Mouse (Mus musculus): ENCODE results near the gene Zswim3. TPM values are rescaled to one million over a fixed set of nuclear protein-coding genes. Genes with fewer than 3 reads are reported as not detected.

The Zswim3 gene
- total RNA-seq, 2 experiments from 2014 or later = 8.2 to 8.3 TPM

DNA sequence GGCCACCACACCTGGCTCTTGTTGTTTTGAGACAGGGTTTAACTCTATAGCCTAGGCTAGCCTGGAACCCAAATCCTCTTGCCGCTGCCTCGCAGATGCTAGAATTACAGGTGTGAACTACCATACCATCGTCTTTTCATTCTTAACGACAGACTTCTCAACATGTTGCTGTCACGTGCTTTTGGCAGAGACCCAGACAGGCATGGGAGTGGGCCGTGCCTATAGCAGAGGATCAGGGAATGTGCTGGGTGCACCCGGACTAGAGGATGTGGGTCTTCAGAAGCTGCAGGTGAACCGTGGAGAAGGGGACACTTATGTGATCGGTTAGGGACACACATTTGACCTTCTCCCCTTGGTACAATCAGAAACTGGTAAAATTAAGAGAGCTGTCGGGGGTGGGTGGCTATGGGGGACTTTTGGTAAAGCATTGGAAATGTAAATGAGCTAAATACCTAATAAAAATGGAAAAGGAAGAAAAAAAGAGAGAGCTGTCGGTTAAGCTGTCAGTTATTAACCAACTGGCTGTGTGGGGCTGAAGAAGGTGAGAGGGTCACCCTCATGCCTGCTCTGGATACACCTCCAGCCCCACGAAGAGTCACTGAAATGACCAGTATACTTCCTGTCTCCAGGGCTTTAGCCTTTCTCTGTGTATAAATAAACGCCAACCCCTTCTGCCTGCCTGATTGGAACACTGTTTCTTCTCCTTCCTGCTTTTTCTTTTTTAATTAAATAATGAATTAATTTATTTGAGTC lies 4.5 kb upstream of the Zswim3 start:
- no peak for DNase-seq (ENCODE audit: low spot score in 2 of 2)
- intact Hi-C loops (cut with DNase I) = no loop called here

GRCm38 (mm10) chr2:164803201-164803920 lies 1.5 kb upstream of the Zswim3 start:
- intact Hi-C loops (cut with DNase I) = no loop called here
- no peak for DNase-seq (ENCODE audit: low spot score in 2 of 2)

- DNase-seq (ENCODE audit: low spot score in 2 of 2) = no peak
- intact Hi-C loops (cut with DNase I) = loop anchor here (2.0 kb wide), 1 partner anchor 19 kb away; the partner anchor contains the start of gene Zswim1
These were observed 981 bp upstream of the Zswim3 start for GRCm38 (mm10) chr2:164803921-164804313.

DNA sequence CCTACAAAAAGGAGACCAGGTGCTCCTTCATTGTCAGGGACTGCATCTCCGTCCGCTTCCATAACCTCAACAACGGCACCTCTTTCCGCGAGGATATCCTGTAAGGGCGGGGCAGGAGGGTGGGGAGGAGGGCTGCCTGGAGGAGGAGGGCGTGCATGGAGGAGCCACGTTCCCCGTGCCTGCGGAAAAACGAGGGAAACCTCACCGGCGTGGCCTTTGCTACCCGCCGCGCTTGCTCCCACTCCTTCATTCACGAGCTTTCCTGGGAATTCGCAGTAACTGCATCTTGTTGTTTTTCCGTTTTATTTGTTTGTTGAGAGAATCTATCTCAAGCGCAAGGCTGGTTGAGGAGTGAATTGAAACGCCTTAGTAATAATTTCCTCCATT lies 427 bp downstream of the Zswim3 start:
- intact Hi-C loops (cut with DNase I) = loop anchor here (2.0 kb wide), 1 partner anchor 17 kb away; the partner anchor contains the start of gene Zswim1
- no peak for DNase-seq (ENCODE audit: low spot score in 2 of 2)

DNA sequence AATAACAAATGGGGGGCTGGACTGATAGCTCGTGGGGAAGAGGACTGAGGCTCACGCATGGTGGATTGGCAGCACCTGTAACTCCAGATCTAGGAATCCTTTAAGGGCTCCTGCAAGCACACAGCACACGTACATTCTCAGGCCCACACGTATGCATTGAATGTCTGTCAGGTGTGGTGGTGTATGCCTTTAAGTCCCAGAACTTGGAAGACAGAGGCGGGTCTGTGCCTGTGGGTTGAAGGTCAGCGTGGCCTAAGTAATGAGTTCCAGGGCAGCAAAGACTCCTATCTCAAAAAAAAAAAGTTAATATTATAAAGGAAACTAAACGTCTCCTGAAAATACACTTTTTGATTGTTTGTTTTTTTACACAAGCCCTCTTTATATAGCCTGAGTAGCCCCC lies 1.7 kb downstream of the Zswim3 start:
- DNase-seq (ENCODE audit: low spot score in 2 of 2) = no peak
- intact Hi-C loops (cut with DNase I) = no loop called here

DNA sequence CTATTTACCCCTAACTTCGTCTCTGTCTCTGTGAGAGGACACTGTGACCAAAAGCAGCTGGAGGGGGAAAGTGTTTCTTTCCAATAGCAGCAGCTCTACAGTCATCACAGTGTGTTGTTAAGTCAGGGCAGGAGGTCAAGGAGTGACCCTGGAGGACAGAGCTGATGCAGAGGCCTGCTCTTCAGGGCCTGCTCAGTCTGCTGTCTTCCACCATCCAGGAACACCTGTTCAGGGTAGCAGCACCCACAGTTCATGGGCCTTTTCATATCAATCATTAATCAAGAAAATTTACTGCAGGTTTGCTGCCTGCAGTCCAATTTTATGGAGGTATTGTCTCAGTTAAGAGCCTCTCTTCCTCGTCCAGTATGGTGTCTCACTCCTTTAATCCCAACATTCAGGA lies 8.7 kb downstream of the Zswim3 start:
- intact Hi-C loops (cut with DNase I) = no loop called here
- DNase-seq (ENCODE audit: low spot score in 2 of 2) = no peak

DNA sequence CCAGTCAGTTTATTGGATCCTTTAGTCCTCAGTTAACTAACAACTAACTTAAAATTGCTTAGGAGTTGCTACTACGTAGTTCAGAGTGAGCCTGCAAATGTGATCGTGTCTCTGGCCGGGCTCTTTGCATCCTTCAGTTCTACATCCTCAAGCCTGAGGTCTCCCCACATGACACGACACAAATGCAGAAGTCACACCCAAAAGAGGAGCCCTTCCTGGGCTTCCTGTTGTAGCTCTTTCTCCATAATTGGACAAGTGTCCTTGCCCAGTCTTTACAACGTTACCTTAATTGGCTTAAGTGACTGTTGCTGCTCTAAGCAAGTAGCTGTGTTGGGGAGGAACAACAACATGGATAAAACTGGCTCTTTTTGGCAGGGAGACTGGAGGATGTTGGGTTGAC lies 10.4 kb downstream of the Zswim3 start:
- intact Hi-C loops (cut with DNase I) = no loop called here
- no peak for DNase-seq (ENCODE audit: low spot score in 2 of 2)

GRCm38 (mm10) chr2:164815821-164816220 lies 10.9 kb downstream of the Zswim3 start:
- no peak for DNase-seq (ENCODE audit: low spot score in 2 of 2)
- intact Hi-C loops (cut with DNase I) = no loop called here

DNA sequence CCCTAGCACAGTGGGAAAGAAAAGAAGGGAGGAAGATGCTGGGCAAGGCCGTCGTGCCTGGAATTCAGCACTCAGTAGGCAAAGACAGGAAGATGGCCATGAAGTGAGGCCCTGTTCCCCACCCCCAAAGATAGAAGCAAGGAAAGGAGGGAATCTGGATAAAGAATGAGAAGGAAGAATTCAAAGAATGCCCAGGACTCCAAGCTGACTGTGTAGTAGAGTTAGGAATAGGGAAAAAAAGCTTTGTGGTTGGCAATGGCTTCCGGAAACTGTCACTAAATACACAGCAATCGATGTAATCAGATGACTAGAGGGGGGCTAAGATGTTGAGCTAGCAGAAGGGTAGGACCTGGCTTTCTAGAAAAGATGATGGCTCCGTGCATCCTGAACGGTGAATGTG lies 12.3 kb downstream of the Zswim3 start:
- no peak for DNase-seq (ENCODE audit: low spot score in 2 of 2)

GRCm38 (mm10) chr2:164817703-164818102 lies 12.8 kb downstream of the Zswim3 start:
- DNase-seq (ENCODE audit: low spot score in 2 of 2) = no peak
- intact Hi-C loops (cut with DNase I) = no loop called here

More for the DNA sequence above, 12.3 kb downstream of the Zswim3 start:
- intact Hi-C loops (cut with DNase I) = no loop called here

DNA sequence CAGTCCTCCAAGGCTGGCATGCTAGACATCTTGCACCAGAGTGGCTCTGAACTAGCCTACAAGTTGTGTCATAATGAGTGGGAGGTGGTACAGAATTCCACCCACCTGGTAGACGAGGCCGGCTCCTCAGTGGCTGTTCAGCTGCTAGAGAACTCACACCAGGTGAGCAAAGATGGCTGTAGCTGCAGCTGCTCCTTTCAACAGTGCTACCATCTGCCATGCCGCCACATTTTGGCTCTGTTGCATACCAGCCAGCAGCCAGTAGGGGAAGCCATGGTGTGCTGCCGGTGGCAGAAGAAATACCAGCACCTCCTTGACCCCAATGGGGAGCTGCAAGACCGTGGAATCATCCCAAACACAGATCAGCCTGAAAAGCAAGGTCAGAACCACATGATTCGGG lies 16.2 kb downstream of the Zswim3 start:
- intact Hi-C loops (cut with DNase I) = no loop called here
- DNase-seq (ENCODE audit: low spot score in 2 of 2) = peak in 1 of 2 experiments; percentile 24

- peak; percentile 100 for DNase-seq (ENCODE audit: low spot score in 2 of 2)
- intact Hi-C loops (cut with DNase I) = loop anchor here (2.0 kb wide), 1 partner anchor 18 kb away; the partner anchor contains the start of genes Acot8 and Zswim3
These were observed 17.8 kb downstream of the Zswim3 start, which contains the start of gene Zswim1 for GRCm38 (mm10) chr2:164822636-164823165. Gene Zswim1 (plus strand): TSS chr2:164822686.

DNA sequence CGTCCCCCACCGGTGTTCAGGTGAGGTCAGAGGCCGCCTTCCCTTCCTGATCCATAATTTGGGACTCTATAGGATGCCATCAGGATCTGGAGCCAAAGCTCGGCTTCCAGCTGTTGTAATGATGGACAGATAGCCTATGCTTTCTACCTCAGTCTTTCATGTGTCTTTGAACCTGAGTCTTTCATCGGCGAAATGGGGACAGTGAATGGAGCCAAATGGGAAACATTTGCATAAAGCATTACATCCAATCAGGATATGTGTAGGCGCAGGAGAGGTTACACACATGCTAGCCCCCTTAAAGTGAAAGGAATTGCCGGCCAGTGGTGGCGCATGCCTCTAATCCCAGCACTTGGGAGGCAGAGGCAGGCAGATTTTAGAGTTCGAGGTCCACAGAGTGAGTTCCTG lies 18.3 kb downstream of the Zswim3 start:
- intact Hi-C loops (cut with DNase I) = loop anchor here (2.0 kb wide), 1 partner anchor 18 kb away; the partner anchor contains the start of genes Acot8 and Zswim3
- DNase-seq (ENCODE audit: low spot score in 2 of 2) = no peak

GRCm38 (mm10) chr2:164823969-164824368 lies 19.1 kb downstream of the Zswim3 start:
- intact Hi-C loops (cut with DNase I) = loop anchor here (2.0 kb wide), 1 partner anchor 19 kb away; the partner anchor contains the start of genes Acot8 and Zswim3
- no peak for DNase-seq (ENCODE audit: low spot score in 2 of 2)

DNA sequence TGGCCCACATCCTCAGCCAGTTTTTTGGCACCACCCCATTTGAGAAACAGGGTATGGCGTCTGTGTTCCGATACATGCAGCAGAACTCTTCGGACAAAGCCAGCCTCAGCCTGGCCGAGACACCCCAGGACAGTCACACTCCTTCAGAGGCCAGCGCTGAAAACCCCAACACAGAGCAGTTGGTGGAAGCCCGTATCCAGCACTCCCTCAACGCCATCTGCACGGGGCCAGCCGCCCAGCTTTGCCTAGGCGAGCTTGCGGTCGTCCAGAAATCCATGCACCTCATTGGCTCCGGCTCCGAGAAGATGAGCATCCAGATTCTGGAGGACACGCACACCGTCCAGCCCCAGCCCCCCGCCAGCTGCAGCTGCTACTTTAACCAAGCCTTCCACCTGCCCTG lies 20.6 kb downstream of the Zswim3 start:
- no peak for DNase-seq (ENCODE audit: low spot score in 2 of 2)

DNA sequence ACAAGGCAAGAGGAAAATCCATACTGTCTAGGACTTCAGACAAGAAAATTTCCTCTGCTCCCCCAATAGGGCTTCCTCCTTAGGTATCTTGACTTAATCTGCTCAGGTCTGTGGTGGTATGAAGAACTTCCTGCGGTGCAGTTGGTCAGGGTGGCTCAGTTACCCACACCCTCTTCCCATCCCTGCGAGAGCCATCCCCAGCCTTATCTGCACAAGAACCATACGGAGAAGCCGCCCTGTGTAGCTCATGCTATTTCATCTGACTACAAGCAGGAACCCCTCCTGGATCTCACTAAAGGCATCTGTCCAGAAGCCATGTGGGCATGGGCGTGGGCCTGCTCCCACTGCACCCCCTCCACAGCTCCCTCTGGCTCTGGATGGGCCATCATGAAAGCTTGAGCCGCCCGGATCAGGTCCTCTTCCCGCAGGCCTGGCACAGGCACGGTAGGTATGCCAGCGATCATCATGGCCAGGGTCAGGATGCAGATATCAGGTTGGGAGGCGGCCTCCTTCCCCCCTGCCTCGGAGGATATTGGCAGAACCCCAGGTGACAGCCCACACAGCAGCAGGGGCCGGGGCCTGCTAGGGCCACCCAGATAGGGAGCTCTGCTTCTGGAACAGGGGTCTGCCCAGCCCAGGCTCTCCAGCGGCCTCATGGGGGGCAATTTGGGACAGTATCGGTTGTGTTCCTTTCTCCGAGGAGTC lies 22.4 kb downstream of the Zswim3 start:
- DNase-seq (ENCODE audit: low spot score in 2 of 2) = no peak
- intact Hi-C loops (cut with DNase I) = no loop called here

More for the DNA sequence above, 20.6 kb downstream of the Zswim3 start:
- intact Hi-C loops (cut with DNase I) = no loop called here

DNA sequence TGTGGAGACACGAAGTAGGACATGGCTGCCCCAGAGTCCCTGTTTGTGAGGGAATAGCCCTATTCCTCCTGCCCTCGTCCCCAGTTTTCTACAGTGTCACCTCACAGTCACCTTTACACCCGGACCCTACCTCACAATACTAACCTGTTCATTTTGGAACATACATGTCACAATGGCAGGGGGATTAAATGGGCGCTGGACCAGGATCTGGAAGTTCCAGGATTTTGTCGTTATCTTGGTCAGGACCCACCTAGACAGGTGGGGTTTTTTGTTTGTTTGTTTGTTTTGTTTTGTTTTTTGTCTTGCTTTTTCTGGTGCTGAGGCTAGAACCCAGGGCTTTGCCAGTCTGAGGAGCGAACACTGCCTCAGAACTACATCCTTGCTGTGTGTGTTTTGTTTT lies 23.5 kb downstream of the Zswim3 start, which contains the start of gene Spata25:
Spata25 (minus strand) TSS at position 101 of the 400 bp plus-strand sequence.
- DNase-seq (ENCODE audit: low spot score in 2 of 2) = no peak
- intact Hi-C loops (cut with DNase I) = no loop called here

DNA sequence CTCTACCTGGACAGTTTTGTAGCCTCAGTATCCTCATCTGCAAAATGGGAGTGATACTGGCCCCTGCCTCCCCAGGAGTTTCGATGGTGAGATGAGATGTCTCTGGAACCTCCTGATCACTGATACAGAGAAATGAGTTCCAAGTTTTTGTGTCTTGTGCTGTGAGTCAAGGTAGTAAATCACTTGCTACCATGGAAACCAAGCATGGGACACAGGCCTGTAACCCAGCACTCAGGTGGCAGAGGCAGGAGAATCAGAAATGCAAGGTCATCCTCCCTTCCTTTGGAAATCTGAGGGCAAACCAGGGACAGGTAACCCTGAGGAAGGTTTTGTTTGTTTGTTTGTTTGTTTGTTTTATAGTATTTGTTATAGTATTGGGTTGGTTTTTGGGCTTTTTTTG lies 24.2 kb downstream of the Zswim3 start:
- no peak for DNase-seq (ENCODE audit: low spot score in 2 of 2)
- intact Hi-C loops (cut with DNase I) = no loop called here

- DNase-seq (ENCODE audit: low spot score in 2 of 2) = no peak
- intact Hi-C loops (cut with DNase I) = no loop called here
These were observed 26.1 kb downstream of the Zswim3 start for GRCm38 (mm10) chr2:164831029-164831428.
